Mouse (Mus musculus) retina, adult 2 months (tissue): Measurements from ENCODE around the gene Phyhipl.

ENCODE experiments used
- DNase-seq: peaks from one replicate; pipeline ENCODE4 v3.0.0-alpha.2; 2012; ENCODE audit warnings: low read depth, low spot score

Gene Phyhipl

DNA sequence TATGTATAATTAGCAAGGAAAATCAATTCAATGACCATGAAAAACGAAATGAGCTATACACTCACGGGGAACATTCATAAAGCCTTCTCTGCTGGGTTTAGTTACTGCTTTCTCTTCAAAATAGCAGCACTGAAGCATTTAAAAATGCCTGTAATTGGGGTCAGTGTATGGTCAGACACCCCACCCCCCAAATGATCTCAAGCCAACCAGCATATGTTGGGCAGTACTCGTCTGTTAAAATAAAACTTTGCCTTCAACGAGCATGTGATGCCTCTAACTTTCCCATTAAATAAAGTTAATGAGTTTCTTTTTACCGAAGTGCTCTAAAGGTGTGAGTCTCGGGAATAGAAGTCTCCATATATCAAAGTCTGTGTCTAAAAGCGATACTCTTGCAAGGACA lies at the start of gene Phyhipl:
Gene Phyhipl, minus strand, starts transcription at position 138 of the 400 bp plus-strand sequence.
- DNase-seq = no peak

DNA sequence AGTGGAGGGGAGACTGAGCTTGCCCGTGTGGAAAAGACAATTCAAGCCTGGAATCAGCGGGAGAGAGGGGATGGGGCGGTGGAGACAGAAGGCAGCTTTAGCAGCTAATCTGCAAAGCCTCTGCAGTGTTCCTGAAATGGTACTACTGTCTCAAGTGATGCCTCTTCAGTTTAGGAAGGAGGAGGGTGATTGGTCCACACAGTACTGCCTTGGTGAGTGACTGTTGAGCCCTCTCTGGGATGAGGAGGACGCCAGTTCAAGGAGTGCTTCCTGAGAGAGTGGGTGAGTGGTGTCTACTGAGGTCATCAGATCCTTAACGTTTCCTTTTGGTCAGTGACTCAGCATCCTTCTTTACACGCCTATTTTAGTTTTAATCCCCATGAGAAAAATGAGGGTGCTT lies 47.4 kb upstream of the Phyhipl start:
- DNase-seq = no peak

DNA sequence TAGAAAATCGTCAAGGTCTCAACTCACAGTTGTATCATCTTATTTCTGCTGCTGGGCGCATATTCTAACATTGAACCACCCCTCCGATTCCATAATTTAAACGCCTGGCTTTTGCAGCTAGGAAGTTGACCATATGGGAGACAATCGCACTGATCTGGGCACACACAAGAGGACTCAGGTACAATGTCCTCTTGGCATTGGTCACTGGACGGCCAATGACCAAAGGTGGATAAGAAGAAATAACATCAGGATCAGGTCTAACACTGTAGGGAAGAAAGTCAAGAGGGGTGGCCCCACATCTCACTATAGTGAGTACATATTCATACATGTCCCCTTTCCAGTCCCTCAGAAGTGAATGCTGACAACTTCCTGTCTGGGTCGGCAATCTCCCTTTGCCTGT lies 43.8 kb upstream of the Phyhipl start:
- no peak for DNase-seq

- DNase-seq = no peak
These were observed 42.2 kb upstream of the Phyhipl start for GRCm38 (mm10) chr10:70698014-70698413.

- DNase-seq = no peak
These were observed 41.2 kb upstream of the Phyhipl start for GRCm38 (mm10) chr10:70696748-70697585.

DNA sequence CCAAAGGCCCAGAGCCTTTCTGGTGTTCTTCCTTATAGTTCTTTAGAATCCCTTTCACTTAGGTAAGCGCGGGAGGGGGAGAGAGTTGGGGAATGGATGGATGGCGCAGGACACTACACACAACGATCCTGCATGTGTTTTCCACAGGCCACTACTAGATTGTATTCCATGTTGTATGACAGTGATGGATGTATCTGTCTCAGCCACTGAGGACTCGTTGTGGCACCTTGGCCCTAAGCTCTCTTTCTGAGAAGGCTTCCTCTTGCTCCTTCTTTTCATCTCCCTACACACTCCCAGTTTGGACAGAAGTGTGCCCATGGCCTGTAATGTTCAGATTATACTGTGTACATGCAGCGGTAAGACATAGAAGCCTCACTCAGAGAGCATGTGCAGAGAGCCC lies 33.6 kb upstream of the Phyhipl start:
- DNase-seq = no peak

- DNase-seq = no peak
These were observed 33.1 kb upstream of the Phyhipl start for GRCm38 (mm10) chr10:70688881-70689280.

- no peak for DNase-seq
These were observed 31.4 kb upstream of the Phyhipl start for GRCm38 (mm10) chr10:70686941-70687703.

DNA sequence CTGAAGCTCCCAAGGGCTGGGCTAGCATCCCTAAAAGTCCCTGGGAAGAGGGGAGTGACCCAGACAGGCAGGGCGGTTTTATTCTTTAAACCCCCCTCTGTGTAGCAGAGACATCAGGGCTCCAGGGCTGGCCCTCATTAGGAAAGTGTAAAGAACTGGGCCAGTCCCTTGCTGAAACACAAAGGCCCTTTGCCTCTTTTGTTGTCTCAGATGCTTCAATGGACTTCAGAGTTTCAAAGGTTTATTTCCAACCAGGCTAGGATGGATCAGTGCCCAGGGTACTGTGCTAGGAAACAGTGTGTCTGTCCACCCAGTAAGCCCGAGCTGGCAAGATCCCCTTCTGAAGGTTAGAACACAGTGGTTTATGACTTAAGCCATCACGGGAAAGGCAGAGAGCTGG lies 30.7 kb upstream of the Phyhipl start:
- DNase-seq = no peak

- no peak for DNase-seq
These were observed 27.7 kb upstream of the Phyhipl start for GRCm38 (mm10) chr10:70683508-70683907.

- DNase-seq = no peak
These were observed 22.2 kb upstream of the Phyhipl start for GRCm38 (mm10) chr10:70677946-70678345.

DNA sequence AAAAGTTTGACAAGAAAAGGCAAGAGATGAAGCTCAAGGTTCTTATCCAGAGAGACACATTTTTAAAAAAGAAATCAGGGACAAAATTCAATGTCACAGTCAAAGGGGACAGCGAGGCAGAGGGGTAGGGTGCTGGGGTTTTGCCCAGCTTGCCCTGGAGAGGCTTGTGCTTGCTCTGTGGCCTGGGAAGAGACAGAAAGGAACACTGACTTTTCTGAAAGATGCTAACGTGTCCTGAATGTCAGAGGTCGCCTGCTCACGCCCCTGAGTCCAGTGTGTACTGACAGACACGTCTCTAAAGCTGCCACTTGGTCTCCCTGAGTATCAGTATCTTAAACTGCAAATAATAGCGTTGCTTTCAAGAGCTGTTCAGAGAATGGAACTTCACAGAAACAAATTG lies 507 bp upstream of the Phyhipl start:
- no peak for DNase-seq

- DNase-seq = no peak
These were observed 1.1 kb downstream of the Phyhipl start for GRCm38 (mm10) chr10:70654655-70655054.

GRCm38 (mm10) chr10:70654139-70654538 lies 1.6 kb downstream of the Phyhipl start:
- no peak for DNase-seq

DNA sequence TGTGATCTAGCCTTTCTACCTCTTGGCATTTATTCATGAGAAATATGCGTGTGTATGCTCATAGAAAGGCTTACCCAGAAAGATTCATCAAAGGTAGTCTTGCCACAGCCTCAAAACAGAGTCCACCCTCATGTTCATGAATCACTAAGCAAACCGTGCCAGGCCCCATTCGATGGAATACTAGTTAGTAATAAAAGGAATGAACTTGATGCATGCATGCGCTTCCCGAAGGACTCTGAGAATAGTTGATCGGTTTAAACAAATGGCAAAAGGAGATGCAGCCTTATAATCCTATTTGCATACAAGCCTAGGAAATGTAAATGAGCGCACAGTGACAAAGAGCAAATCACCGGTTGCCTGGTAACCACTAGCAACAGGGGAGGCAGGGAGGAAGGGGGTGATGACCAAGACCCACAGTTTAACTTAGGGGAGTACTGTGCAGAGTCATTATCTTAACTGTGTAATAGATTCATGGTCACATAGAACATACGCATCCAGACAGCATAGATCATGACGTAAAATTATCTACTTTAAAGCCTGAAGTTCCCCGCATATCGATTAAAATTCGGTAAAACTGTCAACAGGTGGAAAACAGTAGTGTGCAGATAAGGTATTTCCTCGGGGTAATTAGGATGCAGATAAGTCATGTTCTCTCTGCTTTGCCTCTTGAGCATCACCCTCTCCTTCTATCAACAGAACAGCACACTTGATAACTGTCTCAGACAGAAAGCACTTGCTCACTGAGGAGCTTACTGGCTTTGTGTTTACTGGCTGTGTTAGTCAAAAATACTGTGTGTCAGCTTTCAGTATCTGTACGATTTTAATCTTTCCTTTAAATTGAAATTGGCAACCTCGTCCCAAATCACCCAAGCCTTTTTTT lies 3.8 kb downstream of the Phyhipl start:
- DNase-seq = no peak

DNA sequence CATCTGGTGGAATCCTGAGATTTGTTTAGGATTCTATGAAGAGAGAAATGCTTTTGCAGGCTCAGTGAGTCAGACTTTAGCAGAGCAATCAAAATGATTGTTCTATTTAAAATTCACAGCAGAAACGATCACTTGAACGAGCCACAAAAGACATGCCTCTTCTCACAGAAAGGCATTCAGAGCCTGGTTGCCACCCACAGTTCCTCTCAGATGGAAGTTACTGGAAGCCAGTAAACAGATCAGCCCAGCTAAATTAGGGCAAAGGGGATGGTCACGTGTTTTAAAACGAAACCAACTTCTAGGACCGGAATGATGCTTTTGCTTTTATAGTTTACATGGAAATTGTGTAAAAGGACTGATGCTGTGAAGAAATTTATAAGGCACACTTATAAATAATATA lies 6.9 kb downstream of the Phyhipl start:
- DNase-seq = no peak

- no peak for DNase-seq
These were observed 12.6 kb downstream of the Phyhipl start for GRCm38 (mm10) chr10:70643131-70643530.

DNA sequence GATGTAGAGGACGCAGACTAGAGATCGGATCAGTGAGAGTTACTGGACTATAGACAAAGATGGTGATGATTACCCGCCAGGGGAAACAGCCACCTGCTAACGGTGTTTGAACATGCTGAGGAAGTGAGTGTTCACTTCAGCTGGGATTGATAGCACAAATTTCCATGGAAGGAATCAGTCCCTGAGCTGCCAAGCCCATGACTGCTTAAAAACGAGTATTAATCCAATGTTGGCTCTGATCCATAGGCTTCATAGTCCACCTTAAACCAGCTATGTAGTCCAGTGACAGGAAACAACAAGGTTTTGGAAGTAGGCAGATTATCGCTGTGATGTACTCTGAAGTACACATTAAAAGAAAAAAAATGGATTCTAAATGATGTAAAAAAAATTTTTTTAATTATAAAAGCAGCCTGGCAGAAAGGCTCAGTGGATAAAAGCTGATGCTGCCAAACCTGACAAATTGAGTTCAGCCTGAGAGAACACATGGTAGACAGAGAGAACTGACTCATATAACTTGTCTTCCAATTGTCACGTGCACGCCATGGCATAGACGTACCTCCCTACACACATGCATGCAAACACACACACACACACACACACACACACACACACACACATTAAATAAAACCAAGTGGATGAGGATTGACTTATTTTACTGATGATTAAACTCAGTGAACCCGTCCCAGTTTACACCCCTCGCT lies 14.7 kb downstream of the Phyhipl start:
- DNase-seq = no peak

- no peak for DNase-seq
These were observed 15.6 kb downstream of the Phyhipl start for GRCm38 (mm10) chr10:70640075-70640737.

GRCm38 (mm10) chr10:70637640-70638328 lies 18.0 kb downstream of the Phyhipl start:
- DNase-seq = no peak
